Mouse (Mus musculus) layer of hippocampus, postnatal 10 days (tissue): ENCODE results near the gene Eml1. TPM values are rescaled to one million over a fixed set of nuclear protein-coding genes. Genes with fewer than 3 reads are reported as not detected.
A peak's percentile ranks its signal among the peaks of the same experiment; 100 is the strongest.

Experiments used
- DNase-seq, 2 experiments: peaks; one replicate each; pipeline ENCODE4 v3.0.0; 2021; ENCODE audit warnings: low spot score in 2 of 2
- total RNA-seq, 2 experiments: library from RNA; stranded (reverse); gene quantifications; 2 replicates each; pipeline ENCODE4 v1.2.3; 2021

The Eml1 gene
- total RNA-seq, 2 experiments from 2014 or later = 43.5 to 51.0 TPM

- no peak for DNase-seq
Measured at GRCm38 (mm10) chr12:108419570-108419969, 48.8 kb downstream of the Eml1 start.

GRCm38 (mm10) chr12:108421477-108421876 lies 50.7 kb downstream of the Eml1 start:
- DNase-seq = no peak

GRCm38 (mm10) chr12:108422495-108422857 lies 51.7 kb downstream of the Eml1 start:
- DNase-seq = peak in 1 of 2 experiments; percentile 67

- peak; percentile 90 to 94 for DNase-seq
Measured at GRCm38 (mm10) chr12:108422858-108423631, 52.3 kb downstream of the Eml1 start.

GRCm38 (mm10) chr12:108430964-108431363 lies 60.2 kb downstream of the Eml1 start:
- DNase-seq = no peak

GRCm38 (mm10) chr12:108431714-108432113 lies 61.0 kb downstream of the Eml1 start:
- no peak for DNase-seq

- no peak for DNase-seq
Measured at GRCm38 (mm10) chr12:108432578-108432977, 61.8 kb downstream of the Eml1 start.

GRCm38 (mm10) chr12:108433030-108433429 lies 62.3 kb downstream of the Eml1 start:
- no peak for DNase-seq

GRCm38 (mm10) chr12:108433498-108433897 lies 62.7 kb downstream of the Eml1 start:
- DNase-seq = no peak

- DNase-seq = no peak
Measured at GRCm38 (mm10) chr12:108435444-108436015, 64.8 kb downstream of the Eml1 start.

- no peak for DNase-seq
Measured at GRCm38 (mm10) chr12:108436029-108436923, 65.5 kb downstream of the Eml1 start.

- DNase-seq = no peak
Measured at GRCm38 (mm10) chr12:108437446-108437845, 66.7 kb downstream of the Eml1 start.

- DNase-seq = no peak
Measured at GRCm38 (mm10) chr12:108443271-108443670, 72.5 kb downstream of the Eml1 start.

- no peak for DNase-seq
Measured at GRCm38 (mm10) chr12:108443708-108444107, 73.0 kb downstream of the Eml1 start.

GRCm38 (mm10) chr12:108444166-108445115 lies 73.7 kb downstream of the Eml1 start:
- DNase-seq = no peak

- DNase-seq = no peak
Measured at GRCm38 (mm10) chr12:108446721-108447120, 76.0 kb downstream of the Eml1 start.

GRCm38 (mm10) chr12:108448396-108448795 lies 77.6 kb downstream of the Eml1 start:
- DNase-seq = no peak

GRCm38 (mm10) chr12:108449935-108450334 lies 79.2 kb downstream of the Eml1 start:
- DNase-seq = no peak

- DNase-seq = no peak
Measured at GRCm38 (mm10) chr12:108450546-108450945, 79.8 kb downstream of the Eml1 start.

- DNase-seq = no peak
Measured at GRCm38 (mm10) chr12:108452151-108452874, 81.6 kb downstream of the Eml1 start.
